Comparison of ENCODE assay signal across 9 mouse cellular contexts in the genomic region with DNA sequence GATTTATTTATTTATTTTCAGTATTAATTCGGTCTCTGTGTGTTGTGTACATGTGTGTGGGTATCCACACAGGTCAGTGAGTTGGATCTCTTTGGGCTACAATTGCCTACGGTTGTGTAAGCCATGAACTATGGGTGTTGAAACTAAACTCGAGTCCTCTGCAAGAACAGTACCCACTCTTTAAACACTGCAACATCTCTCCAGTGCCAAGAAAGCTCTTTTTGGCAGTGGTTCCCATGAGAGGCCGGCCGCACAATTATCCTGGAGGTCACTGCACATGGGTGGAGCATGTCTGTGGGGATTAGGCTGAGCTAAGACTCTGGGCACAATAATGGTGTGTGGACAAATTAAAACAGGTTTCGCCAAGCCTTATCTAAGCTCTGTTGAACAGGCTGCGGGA. TPM values are rescaled to one million over a fixed set of nuclear protein-coding genes. Genes with fewer than 3 reads are reported as not detected.
DNase-seq lines count a peak whose midpoint lies in the region; ATAC-seq lines count a peak whose summit lies in the region.
"Had no signal": no experiment of that assay in that cellular context is flagged by ENCODE, and none has a peak within 500 bp of the region (broad histone marks: within the 10 kb centered on the region; RNA-seq: fewer than 3 reads in every experiment).

No protein-coding gene starts in this region.

- 35% methylated on average over 7 of the region's 7 CpGs for WGBS in forebrain, embryonic 13.5 days
- WGBS in stomach, embryonic 15.5 days, result 52% methylated on average over 7 of the region's 7 CpGs

- no peak overlapping the region for H3K4me3 ChIP-seq in forebrain, embryonic 13.5 days
- no peak overlapping the region for H3K4me3 ChIP-seq in stomach, embryonic 15.5 days (replicated peaks)
- H3K4me3 ChIP-seq: megakaryocyte, embryonic 14.5 days had no signal

- peak; percentile 73 for ATAC-seq in forebrain, embryonic 13.5 days
- ATAC-seq in stomach, embryonic 15.5 days (ENCODE audit: insufficient read depth, low FRiP score, low read depth), result no peak
- ATAC-seq in megakaryocyte, adult 5-6 weeks (ENCODE audit: poor library complexity, severe bottlenecking), result no peak

- H3K4me2 ChIP-seq in forebrain, embryonic 13.5 days, result no peak overlapping the region
- peak overlapping the region; percentile 8; the same call in 1 of the 2 replicates for H3K4me2 ChIP-seq in stomach, embryonic 15.5 days

- peak overlapping the region; percentile 65 for H3K27ac ChIP-seq in forebrain, embryonic 13.5 days
- peak overlapping the region; percentile 91 for H3K27ac ChIP-seq in stomach, embryonic 15.5 days

- no peak overlapping the region for H3K9ac ChIP-seq in forebrain, embryonic 13.5 days
- H3K9ac ChIP-seq in stomach, embryonic 15.5 days, result no peak overlapping the region

- no peaks in the 10 kb centered on the region for H3K27me3 ChIP-seq in forebrain, embryonic 13.5 days
- no peaks in the 10 kb centered on the region for H3K27me3 ChIP-seq in stomach, embryonic 15.5 days (replicated peaks)

- H3K9me3 ChIP-seq in forebrain, embryonic 13.5 days (replicated peaks), result no peaks in the 10 kb centered on the region
- H3K9me3 ChIP-seq in stomach, embryonic 15.5 days, result no peaks in the 10 kb centered on the region
- H3K9me3 ChIP-seq: megakaryocyte, embryonic 14.5 days had no signal

- peak; percentile 71 for DNase-seq in ovary, adult 18-20 months (ENCODE audit: low spot score)
- no peak for DNase-seq in ovary, postnatal 10 days (ENCODE audit: low spot score)
- DNase-seq in kidney, postnatal 25 days, result peak; percentile 62 to 68
- no peak for DNase-seq in cerebellum, postnatal 14 days
- no peak for DNase-seq in layer of hippocampus, adult 18-20 months (ENCODE audit: low spot score in 2 of 2)

- H3K4me1 ChIP-seq in forebrain, embryonic 13.5 days, result peaks cover 35% of the 10 kb centered on the region
- H3K4me1 ChIP-seq in stomach, embryonic 15.5 days, result peaks cover 55% of the 10 kb centered on the region

- no peaks in the 10 kb centered on the region for H3K36me3 ChIP-seq in forebrain, embryonic 13.5 days (ENCODE audit: poor library complexity, severe bottlenecking)
- H3K36me3 ChIP-seq in stomach, embryonic 15.5 days, result no peaks in the 10 kb centered on the region

RNA-seq across cellular contexts. Expression of a gene that starts 36.6 kb away (rescaled TPM):
- 28.8 and 32.0 TPM in 2 replicates for polyA plus RNA-seq in forebrain, embryonic 13.5 days (2015; fragmentation: Nextera tagmentation; extraction: Ambion mirVana)
- polyA plus RNA-seq in stomach, embryonic 15.5 days (2015; fragmentation: Nextera tagmentation; extraction: Ambion mirVana), result 34.0 and 38.4 TPM in 2 replicates
- 50.5 and 53.2 TPM in 2 replicates for total RNA-seq in megakaryocyte, adult 5-6 weeks (2015)
- total RNA-seq in megakaryocyte, adult 5-6 weeks (2017), result 59.1 and 59.6 TPM in 2 replicates
- 10 to 100 TPM; 95.0 to 98.9 TPM for total RNA-seq in layer of hippocampus, adult 18-20 months (2021)

RNA-seq across cellular contexts. Expression of a gene that starts 55.1 kb away (rescaled TPM):
- polyA plus RNA-seq in forebrain, embryonic 13.5 days (2015; fragmentation: Nextera tagmentation; extraction: Ambion mirVana), result 3.6 and 5.5 TPM in 2 replicates
- 21.5 and 22.3 TPM in 2 replicates for polyA plus RNA-seq in stomach, embryonic 15.5 days (2015; fragmentation: Nextera tagmentation; extraction: Ambion mirVana)
- 2.2 and 5.2 TPM in 2 replicates for total RNA-seq in megakaryocyte, adult 5-6 weeks (2015)
- total RNA-seq in megakaryocyte, adult 5-6 weeks (2017), result 3.8 and 7.2 TPM in 2 replicates
- 10 to 100 TPM; 64.3 to 76.9 TPM for total RNA-seq in layer of hippocampus, adult 18-20 months (2021)

RNA-seq across cellular contexts. Expression of a gene that starts 55.2 kb away (rescaled TPM):
- 14.1 and 14.8 TPM in 2 replicates for polyA plus RNA-seq in forebrain, embryonic 13.5 days (2015; fragmentation: Nextera tagmentation; extraction: Ambion mirVana)
- polyA plus RNA-seq in stomach, embryonic 15.5 days (2015; fragmentation: Nextera tagmentation; extraction: Ambion mirVana), result 13.7 and 15.9 TPM in 2 replicates
- total RNA-seq in megakaryocyte, adult 5-6 weeks (2015), result 6.4 and 7.0 TPM in 2 replicates
- 8.6 and 10.2 TPM in 2 replicates for total RNA-seq in megakaryocyte, adult 5-6 weeks (2017)
- 10 to 100 TPM; 24.5 to 24.8 TPM for total RNA-seq in layer of hippocampus, adult 18-20 months (2021)

Comparison
In these comparisons a context has a peak if more than half of its experiments do, and no peak if none do; other contexts are left out.
1. DNase-seq: peak in ovary, adult 18-20 months (single experiment) and kidney, postnatal 25 days (2 of 2); none in ovary, postnatal 10 days (single experiment), cerebellum, postnatal 14 days (0 of 2) and layer of hippocampus, adult 18-20 months (0 of 2).
2. RNA of a gene that starts 55.1 kb away (total RNA-seq): 64.3 to 76.9 TPM in layer of hippocampus, adult 18-20 months; 2.2 to 7.2 TPM in megakaryocyte, adult 5-6 weeks; every median in the first group is over 4 times any median in the second.